Mouse (Mus musculus) forebrain, embryonic 14.5 days (tissue): ENCODE measurements around the gene Chdh. TPM values are rescaled to one million over a fixed set of nuclear protein-coding genes. Genes with fewer than 3 reads are reported as not detected.

Experiments
- ATAC-seq: fragments of 200-750 bp; cut with Nextera tagmentation; 2 replicates; pipeline ENCODE4 v1.8.0; 2017; ENCODE audit warnings: mild to moderate bottlenecking, moderate library complexity
- DNase-seq: peaks from one replicate; pipeline ENCODE4 v3.0.0-alpha.2; 2015; ENCODE audit warnings: low spot score
- H3K27ac ChIP-seq: fragments of 300-500 bp; sonication (generic); 2 replicates; pipeline ENCODE4 v1.5.1; 2014; ENCODE audit warnings: low read depth, mild to moderate bottlenecking, control low read depth, low read length, moderate library complexity
- H3K27me3 ChIP-seq: fragments of 300-500 bp; sonication (generic); replicated peaks from 2 replicates; pipeline ENCODE4 v1.6.1; 2014; ENCODE audit warnings: low read length, control low read depth, mixed read lengths; ENCODE audit not compliant: control insufficient read depth, insufficient read depth
- H3K36me3 ChIP-seq: fragments of 300-500 bp; sonication (generic); 2 replicates; pipeline ENCODE4 v1.6.1; 2014; ENCODE audit warnings: low read length, control low read depth; ENCODE audit not compliant: control insufficient read depth, insufficient read depth
- H3K4me1 ChIP-seq: fragments of 300-500 bp; sonication (generic); 2 replicates; pipeline ENCODE4 v1.6.1; 2014; ENCODE audit warnings: antibody characterized with exemption, low read length, control low read depth; ENCODE audit not compliant: control insufficient read depth, insufficient read depth
- H3K4me2 ChIP-seq: fragments of 300-500 bp; sonication (generic); 2 replicates; pipeline ENCODE4 v1.6.1; 2014; ENCODE audit warnings: mild to moderate bottlenecking, control low read depth, low read length
- H3K4me3 ChIP-seq: fragments of 300-500 bp; sonication (generic); 2 replicates; pipeline ENCODE4 v1.5.1; 2014; ENCODE audit warnings: low read depth, low read length, control low read depth
- H3K9ac ChIP-seq: fragments of 300-500 bp; sonication (generic); 2 replicates; pipeline ENCODE4 v1.6.1; 2014; ENCODE audit warnings: mild to moderate bottlenecking, low read length, control low read depth, moderate library complexity
- H3K9me3 ChIP-seq: fragments of 300-500 bp; sonication (generic); replicated peaks from 2 replicates; pipeline ENCODE4 v1.6.1; 2016; ENCODE audit warnings: low read length, control low read depth, mixed read lengths; ENCODE audit not compliant: control insufficient read depth
- WGBS: fragments of 180-500 bp; shearing (Covaris S2); extraction: QIAGEN DNeasy Blood & Tissue Kit; methylation state at CpG from one replicate; pipeline ENCODE4 v1.1.7; 2014; 5-methylcytosine and 5-hydroxymethylcytosine counted together
- polyA plus RNA-seq: library from polyadenylated mRNA; unstranded; fragments of >200 nt; fragmentation: Nextera tagmentation; extraction: Ambion mirVana; gene quantifications from 2 replicates; pipeline ENCODE4 v1.2.1, GENCODE M21; 2014

Chdh gene
- polyA plus RNA-seq, 1 experiment from 2014 or later, result not detected

- Histone ChIP-seq H3K9ac (no peak overlapping the region), H3K4me3 (no peak overlapping the region), H3K36me3 (no peaks in the 10 kb centered on the region), H3K27me3 (no peaks in the 10 kb centered on the region), H3K27ac (no peak overlapping the region), H3K4me1 (no peaks in the 10 kb centered on the region), H3K4me2 (no peak overlapping the region), H3K9me3 (no peaks in the 10 kb centered on the region)
- DNase-seq, result no peak
- 84% methylated on average over 4 of the region's 4 CpGs for WGBS
- no peak for ATAC-seq
These were observed 30.6 kb downstream of the Chdh start for GRCm38 (mm10) chr14:30039413-30039812.

- H3K27ac ChIP-seq, result no peak overlapping the region
- no peaks in the 10 kb centered on the region for H3K4me1 ChIP-seq
- H3K9ac ChIP-seq, result no peak overlapping the region
- ATAC-seq (no peak), DNase-seq (no peak)
- H3K4me3 ChIP-seq, result no peak overlapping the region
- no peaks in the 10 kb centered on the region for H3K36me3 ChIP-seq
- H3K9me3 ChIP-seq, result no peaks in the 10 kb centered on the region
- no peaks in the 10 kb centered on the region for H3K27me3 ChIP-seq
- 82% methylated on average over 9 of the region's 9 CpGs for WGBS
- no peak overlapping the region for H3K4me2 ChIP-seq
These were observed 33.0 kb downstream of the Chdh start for GRCm38 (mm10) chr14:30041836-30042235.

GRCm38 (mm10) chr14:30043356-30043940, 34.6 kb downstream of the Chdh start:
- Histone ChIP-seq H3K4me1 (no peaks in the 10 kb centered on the region), H3K27me3 (no peaks in the 10 kb centered on the region), H3K4me3 (no peak overlapping the region), H3K36me3 (no peaks in the 10 kb centered on the region), H3K9ac (no peak overlapping the region), H3K4me2 (no peak overlapping the region), H3K9me3 (no peaks in the 10 kb centered on the region), H3K27ac (no peak overlapping the region)
- 89% methylated on average over 7 of the region's 7 CpGs for WGBS
- ATAC-seq (no peak), DNase-seq (no peak)

DNA sequence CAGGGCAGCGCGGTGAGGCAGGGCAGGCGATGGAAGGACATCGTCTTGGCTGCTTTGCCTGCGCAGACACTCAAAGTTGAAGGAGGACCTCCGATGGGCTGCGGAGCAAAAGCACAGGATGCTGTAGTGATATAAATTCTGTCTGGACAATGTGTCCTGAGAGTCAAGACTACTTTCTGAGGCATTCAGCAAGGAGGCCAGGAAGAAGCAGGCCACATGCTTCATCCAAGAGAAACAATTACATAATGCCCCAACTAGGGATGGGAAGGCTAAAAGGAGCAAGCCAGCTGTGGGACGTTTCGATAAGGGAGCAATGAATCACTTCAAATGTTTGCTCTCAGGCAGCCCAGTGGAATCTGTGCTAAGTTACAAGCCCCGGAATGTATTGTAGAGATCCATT, 36.4 kb downstream of the Chdh start:
- no peak for DNase-seq
- H3K9me3 ChIP-seq, result no peaks in the 10 kb centered on the region
- H3K36me3 ChIP-seq, result no peaks in the 10 kb centered on the region
- no peaks in the 10 kb centered on the region for H3K4me1 ChIP-seq
- ATAC-seq, result no peak
- no peak overlapping the region for H3K27ac ChIP-seq
- H3K4me2 ChIP-seq, result no peak overlapping the region
- no peak overlapping the region for H3K4me3 ChIP-seq
- WGBS, result 90% methylated on average over 10 of the region's 10 CpGs
- H3K27me3 ChIP-seq, result no peaks in the 10 kb centered on the region
- H3K9ac ChIP-seq, result no peak overlapping the region

GRCm38 (mm10) chr14:30045704-30046220, 36.9 kb downstream of the Chdh start:
- Histone ChIP-seq H3K4me2 (no peak overlapping the region), H3K36me3 (no peaks in the 10 kb centered on the region), H3K27me3 (no peaks in the 10 kb centered on the region), H3K4me1 (no peaks in the 10 kb centered on the region), H3K4me3 (no peak overlapping the region), H3K9me3 (no peaks in the 10 kb centered on the region), H3K27ac (no peak overlapping the region), H3K9ac (no peak overlapping the region)
- ATAC-seq (no peak), DNase-seq (no peak)
- 84% methylated on average over 8 of the region's 8 CpGs for WGBS

- Histone ChIP-seq H3K4me2 (no peak overlapping the region), H3K36me3 (no peaks in the 10 kb centered on the region), H3K27ac (no peak overlapping the region), H3K27me3 (no peaks in the 10 kb centered on the region), H3K4me3 (no peak overlapping the region), H3K9me3 (no peaks in the 10 kb centered on the region), H3K9ac (no peak overlapping the region), H3K4me1 (no peaks in the 10 kb centered on the region)
- WGBS, result 95% methylated on average over 4 of the region's 4 CpGs
- DNase-seq (no peak), ATAC-seq (no peak)
These were observed 38.2 kb downstream of the Chdh start for GRCm38 (mm10) chr14:30046976-30047375.

DNA sequence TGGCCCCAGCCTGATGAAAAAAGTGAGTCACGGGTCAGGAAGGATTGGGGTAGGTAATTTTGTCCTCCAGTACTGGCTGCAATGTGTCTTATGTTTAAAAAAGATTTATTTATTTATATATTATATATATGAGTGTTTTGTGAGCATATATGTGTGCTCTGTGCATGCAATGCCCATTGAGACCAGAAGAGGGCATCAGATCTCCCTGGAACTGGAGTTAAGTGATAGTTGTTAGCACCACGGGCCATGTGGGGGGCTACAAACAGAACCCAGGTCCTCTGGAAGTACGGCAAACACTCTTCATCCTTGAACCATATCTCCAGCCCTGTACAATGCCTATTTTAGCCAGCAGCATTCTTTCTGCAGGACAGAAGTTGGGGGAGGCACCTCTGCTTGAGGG, 39.2 kb downstream of the Chdh start:
- no peaks in the 10 kb centered on the region for H3K36me3 ChIP-seq
- no peak for ATAC-seq
- no peaks in the 10 kb centered on the region for H3K4me1 ChIP-seq
- H3K27me3 ChIP-seq, result no peaks in the 10 kb centered on the region
- DNase-seq, result no peak
- H3K4me3 ChIP-seq, result no peak overlapping the region
- H3K9me3 ChIP-seq, result no peaks in the 10 kb centered on the region
- H3K9ac ChIP-seq, result no peak overlapping the region
- no peak overlapping the region for H3K27ac ChIP-seq
- WGBS, result 88% methylated on average over 3 of the region's 3 CpGs
- H3K4me2 ChIP-seq, result no peak overlapping the region

GRCm38 (mm10) chr14:30050280-30050679, 41.5 kb downstream of the Chdh start:
- no peaks in the 10 kb centered on the region for H3K9me3 ChIP-seq
- H3K36me3 ChIP-seq, result no peaks in the 10 kb centered on the region
- no peaks in the 10 kb centered on the region; the same call in 1 of the 2 replicates for H3K4me1 ChIP-seq
- no peak overlapping the region for H3K9ac ChIP-seq
- no peak for ATAC-seq
- 89% methylated on average over 8 of the region's 8 CpGs for WGBS
- no peak overlapping the region for H3K4me2 ChIP-seq
- no peaks in the 10 kb centered on the region for H3K27me3 ChIP-seq
- H3K27ac ChIP-seq, result no peak overlapping the region
- no peak overlapping the region for H3K4me3 ChIP-seq
- DNase-seq, result no peak

- H3K9ac ChIP-seq, result no peak overlapping the region
- ATAC-seq (no peak), DNase-seq (no peak)
- no peaks in the 10 kb centered on the region for H3K9me3 ChIP-seq
- no peak overlapping the region for H3K4me2 ChIP-seq
- H3K4me3 ChIP-seq, result no peak overlapping the region
- no peak overlapping the region for H3K27ac ChIP-seq
- H3K27me3 ChIP-seq, result no peaks in the 10 kb centered on the region
- 73% methylated on average over 7 of the region's 7 CpGs for WGBS
- H3K36me3 ChIP-seq, result no peaks in the 10 kb centered on the region
- H3K4me1 ChIP-seq, result no peaks in the 10 kb centered on the region; the same call in 1 of the 2 replicates
These were observed 46.1 kb downstream of the Chdh start for GRCm38 (mm10) chr14:30054922-30055321.
